Mouse (Mus musculus): ENCODE results near the gene H2-D1. TPM values are rescaled to one million over a fixed set of nuclear protein-coding genes. Genes with fewer than 3 reads are reported as not detected.

Gene H2-D1
- polyA plus RNA-seq, 1 experiment = 351 TPM

GRCm38 (mm10) chr17:35234903-35235302 is 27.6 kb upstream of the H2-D1 start:
- Histone ChIP-seq H3K4me1 (ENCODE audit: control insufficient read depth, insufficient read depth, low read length) (peaks cover 4% of the 10 kb centered on the region; the same call in 1 of the 2 replicates), H3K27ac (ENCODE audit: insufficient read depth, low read depth, low read length) (peak overlapping the region; percentile 88), H3K4me3 (ENCODE audit: insufficient read depth, low read depth, low read length) (peak overlapping the region; percentile 69), H3K27me3 (replicated peaks; ENCODE audit: control insufficient read depth, insufficient read depth, low read length) (no peaks in the 10 kb centered on the region), H3K36me3 (ENCODE audit: control insufficient read depth, insufficient read depth, low read length) (no peaks in the 10 kb centered on the region)
- TF ChIP-seq CTCF (conservative IDR thresholded peaks at IDR 0.05; ENCODE audit: insufficient read depth, insufficient read length, low read depth, low read length) (no peak), POLR2A (IDR thresholded peaks at IDR 0.05; ENCODE audit: low read depth, low read length) (peak; percentile 11)
- WGBS = 1% methylated on average over 31 of the region's 31 CpGs
- DNase-seq = no peak

GRCm38 (mm10) chr17:35235614-35236389 is 26.7 kb upstream of the H2-D1 start, which contains the start of gene Nfkbil1:
TSS of gene Nfkbil1 (minus strand) at chr17:35235792.
- under 1% methylated on average over 35 of the region's 35 CpGs for WGBS
- Histone ChIP-seq H3K27ac (ENCODE audit: insufficient read depth, low read depth, low read length) (peak within 1 kb of the TSS; percentile 92), H3K4me1 (ENCODE audit: control insufficient read depth, insufficient read depth, low read length) (peaks cover 8% of the 10 kb centered on the region; the same call in 1 of the 2 replicates), H3K27me3 (replicated peaks; ENCODE audit: control insufficient read depth, insufficient read depth, low read length) (no peaks in the 10 kb centered on the region), H3K4me3 (ENCODE audit: insufficient read depth, low read depth, low read length) (peak within 1 kb of the TSS; percentile 69), H3K36me3 (ENCODE audit: control insufficient read depth, insufficient read depth, low read length) (no peaks in the 10 kb centered on the region)
- peak; percentile 96 for DNase-seq
- peak; percentile 36 for TF ChIP-seq POLR2A (IDR thresholded peaks at IDR 0.05; ENCODE audit: low read depth, low read length)
- 0 out of 2 replicates have a peak, but pooled peaks have one; percentile 0 for TF ChIP-seq CTCF (conservative IDR thresholded peaks at IDR 0.05; ENCODE audit: insufficient read depth, insufficient read length, low read depth, low read length)

DNA sequence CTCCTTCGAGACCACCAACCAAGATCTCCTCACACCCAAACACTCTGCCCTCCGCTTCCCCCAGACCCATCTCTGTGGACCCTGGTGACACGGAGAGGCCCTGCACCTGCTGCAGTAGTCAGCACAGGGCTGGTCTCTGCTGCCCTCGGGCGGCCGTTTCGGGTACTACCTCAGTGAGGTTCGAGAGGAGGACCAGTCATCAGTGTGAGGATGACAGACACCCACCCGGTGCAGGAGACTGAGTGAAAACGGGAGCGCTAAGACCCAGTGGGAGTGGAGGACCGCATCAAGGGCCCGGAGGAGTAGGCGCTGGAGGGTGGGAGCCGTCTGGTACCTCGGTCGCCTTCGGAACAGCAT is 26.2 kb upstream of the H2-D1 start:
- WGBS = under 1% methylated on average over 18 of the region's 18 CpGs
- Histone ChIP-seq H3K27me3 (replicated peaks; ENCODE audit: control insufficient read depth, insufficient read depth, low read length) (no peaks in the 10 kb centered on the region), H3K4me3 (ENCODE audit: insufficient read depth, low read depth, low read length) (peak overlapping the region; percentile 69), H3K27ac (ENCODE audit: insufficient read depth, low read depth, low read length) (peak overlapping the region; percentile 92), H3K36me3 (ENCODE audit: control insufficient read depth, insufficient read depth, low read length) (no peaks in the 10 kb centered on the region), H3K4me1 (ENCODE audit: control insufficient read depth, insufficient read depth, low read length) (peaks cover 8% of the 10 kb centered on the region; the same call in 1 of the 2 replicates)
- TF ChIP-seq CTCF (conservative IDR thresholded peaks at IDR 0.05; ENCODE audit: insufficient read depth, insufficient read length, low read depth, low read length) = peak; percentile 94
- TF ChIP-seq POLR2A (IDR thresholded peaks at IDR 0.05; ENCODE audit: low read depth, low read length) = no peak
- peak; percentile 97 for DNase-seq

GRCm38 (mm10) chr17:35236996-35237395 is 25.5 kb upstream of the H2-D1 start:
- no peak for DNase-seq

GRCm38 (mm10) chr17:35237504-35237903 is 25.0 kb upstream of the H2-D1 start:
- Histone ChIP-seq H3K36me3 (ENCODE audit: control insufficient read depth, insufficient read depth, low read length) (no peaks in the 10 kb centered on the region), H3K27me3 (replicated peaks; ENCODE audit: control insufficient read depth, insufficient read depth, low read length) (no peaks in the 10 kb centered on the region), H3K27ac (ENCODE audit: insufficient read depth, low read depth, low read length) (no peak overlapping the region), H3K4me3 (ENCODE audit: insufficient read depth, low read depth, low read length) (no peak overlapping the region), H3K4me1 (ENCODE audit: control insufficient read depth, insufficient read depth, low read length) (peaks cover 8% of the 10 kb centered on the region; the same call in 1 of the 2 replicates)
- TF ChIP-seq POLR2A (IDR thresholded peaks at IDR 0.05; ENCODE audit: low read depth, low read length) = no peak
- no peak for TF ChIP-seq CTCF (conservative IDR thresholded peaks at IDR 0.05; ENCODE audit: insufficient read depth, insufficient read length, low read depth, low read length)
- no peak for DNase-seq
- WGBS = 79% methylated on average over 12 of the region's 12 CpGs

More at GRCm38 (mm10) chr17:35236996-35237395, 25.5 kb upstream of the H2-D1 start:
- Histone ChIP-seq H3K27me3 (replicated peaks; ENCODE audit: control insufficient read depth, insufficient read depth, low read length) (no peaks in the 10 kb centered on the region), H3K4me1 (ENCODE audit: control insufficient read depth, insufficient read depth, low read length) (peaks cover 8% of the 10 kb centered on the region; the same call in 1 of the 2 replicates), H3K36me3 (ENCODE audit: control insufficient read depth, insufficient read depth, low read length) (no peaks in the 10 kb centered on the region), H3K27ac (ENCODE audit: insufficient read depth, low read depth, low read length) (no peak overlapping the region), H3K4me3 (ENCODE audit: insufficient read depth, low read depth, low read length) (no peak overlapping the region)
- WGBS = 76% methylated on average over 9 of the region's 9 CpGs
- TF ChIP-seq POLR2A (IDR thresholded peaks at IDR 0.05; ENCODE audit: low read depth, low read length) (no peak), CTCF (conservative IDR thresholded peaks at IDR 0.05; ENCODE audit: insufficient read depth, insufficient read length, low read depth, low read length) (no peak)

- DNase-seq = no peak
- H3K4me1 ChIP-seq (ENCODE audit: control insufficient read depth, insufficient read depth, low read length) = peaks cover 11% of the 10 kb centered on the region; the same call in 1 of the 2 replicates
- no peak overlapping the region for H3K27ac ChIP-seq (ENCODE audit: insufficient read depth, low read depth, low read length)
- H3K36me3 ChIP-seq (ENCODE audit: control insufficient read depth, insufficient read depth, low read length) = peaks cover 5% of the 10 kb centered on the region; the same call in 1 of the 2 replicates
- H3K27me3 ChIP-seq (replicated peaks; ENCODE audit: control insufficient read depth, insufficient read depth, low read length) = no peaks in the 10 kb centered on the region
- no peak overlapping the region for H3K4me3 ChIP-seq (ENCODE audit: insufficient read depth, low read depth, low read length)
- WGBS = 78% methylated on average over 5 of the region's 5 CpGs
- TF ChIP-seq POLR2A (IDR thresholded peaks at IDR 0.05; ENCODE audit: low read depth, low read length) = no peak
Observed at GRCm38 (mm10) chr17:35239700-35240099, 22.8 kb upstream of the H2-D1 start.
